Mouse (Mus musculus): ENCODE results near the gene Abcf3.

Abcf3 gene

DNA sequence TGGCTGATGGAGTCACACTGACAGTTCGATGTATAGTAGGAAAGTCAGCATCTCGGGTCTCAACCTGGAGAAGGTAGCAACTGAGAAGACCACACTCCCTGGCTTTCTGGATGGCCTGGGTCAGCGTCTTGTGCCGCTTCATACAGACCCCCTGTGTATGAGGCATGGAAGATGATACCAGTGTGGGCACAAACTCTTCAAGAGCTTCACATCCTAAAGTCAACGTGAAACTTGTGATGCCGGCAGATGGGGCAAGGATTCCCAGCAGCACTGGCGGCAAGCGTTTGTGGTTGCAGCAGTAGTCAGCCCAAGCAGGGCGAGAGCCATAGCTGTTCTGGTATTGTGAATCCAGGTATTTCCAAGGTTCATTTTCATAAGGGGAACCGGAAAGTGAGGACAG is 2.7 kb upstream of the Abcf3 start:
- no peak for DNase-seq

DNA sequence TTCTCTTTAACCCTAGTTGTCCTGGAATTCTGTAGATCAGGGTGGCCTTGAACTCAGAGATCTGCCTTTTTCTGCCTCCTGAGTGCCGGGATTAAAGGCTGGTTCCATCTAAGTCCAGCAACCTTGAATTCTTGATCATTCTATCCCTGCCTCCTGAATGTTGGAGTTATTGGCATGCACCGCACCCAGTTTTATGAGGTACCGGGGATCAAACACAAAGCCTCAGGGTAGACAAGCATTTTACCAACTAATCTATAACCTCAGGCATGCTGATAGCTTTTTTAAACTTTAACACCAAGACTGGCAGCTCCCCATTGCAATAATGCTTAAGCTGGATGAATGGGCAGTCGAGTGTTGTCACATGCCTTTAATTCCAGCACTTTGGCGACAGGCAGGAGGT is 954 bp upstream of the Abcf3 start:
- DNase-seq, result no peak

DNA sequence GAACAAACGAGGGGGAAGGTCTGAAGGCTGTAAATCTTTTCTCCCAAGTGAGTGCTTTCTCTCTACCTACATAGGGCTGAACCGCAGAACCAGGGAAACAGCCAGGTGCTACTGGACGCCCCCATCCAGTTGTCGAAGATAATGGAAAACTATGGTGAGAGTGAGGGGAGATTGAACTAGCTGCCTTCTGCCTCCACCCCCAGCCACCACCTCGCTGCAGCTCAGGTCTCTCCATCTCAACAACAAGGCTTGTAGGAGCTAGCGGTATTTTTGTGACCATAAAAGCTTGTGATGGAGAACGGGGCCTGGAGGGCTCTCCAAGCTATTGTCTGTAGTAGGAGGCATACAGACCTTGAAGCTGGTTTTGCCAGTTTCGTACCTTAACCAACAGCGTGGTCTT is 784 bp downstream of the Abcf3 start:
- DNase-seq, result no peak

DNA sequence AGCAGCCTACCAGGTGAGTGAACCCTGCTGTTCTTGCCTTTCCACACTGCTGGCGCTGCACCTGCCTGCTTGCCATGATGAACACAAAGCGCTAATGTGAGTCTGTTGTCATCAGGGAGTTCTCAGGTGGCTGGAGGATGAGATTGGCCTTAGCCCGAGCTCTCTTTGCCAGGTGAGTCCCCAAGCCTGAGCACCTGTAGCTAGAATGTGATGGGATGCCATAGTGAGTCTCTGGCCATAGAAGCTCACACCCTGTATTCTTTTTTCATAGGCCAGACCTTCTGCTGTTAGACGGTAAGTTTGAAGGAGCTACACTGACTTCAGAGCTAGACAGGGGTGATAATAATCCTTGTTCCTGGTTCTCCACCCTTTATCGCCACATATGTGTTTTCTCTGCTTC is 3.3 kb downstream of the Abcf3 start:
- DNase-seq, result no peak

DNA sequence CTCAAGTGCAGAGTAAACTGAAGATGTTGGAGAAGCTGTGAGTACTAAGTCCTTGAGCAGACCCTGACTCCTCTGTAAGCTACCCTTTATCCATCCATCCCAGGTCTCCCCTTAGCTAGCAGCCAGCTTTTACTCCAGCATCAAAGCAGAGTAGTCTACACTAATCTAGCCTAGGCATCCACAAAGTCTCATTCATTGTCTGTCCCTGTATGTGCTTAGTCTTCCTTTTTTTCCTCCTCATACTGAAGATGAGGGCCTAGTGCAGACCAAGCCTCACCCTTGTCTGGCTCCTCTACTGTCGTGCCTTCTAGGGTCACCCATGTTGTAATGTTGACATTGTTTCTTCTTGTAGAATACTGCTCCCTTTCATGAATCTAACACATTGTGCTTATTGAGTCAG is 4.2 kb downstream of the Abcf3 start:
- DNase-seq, result no peak

DNA sequence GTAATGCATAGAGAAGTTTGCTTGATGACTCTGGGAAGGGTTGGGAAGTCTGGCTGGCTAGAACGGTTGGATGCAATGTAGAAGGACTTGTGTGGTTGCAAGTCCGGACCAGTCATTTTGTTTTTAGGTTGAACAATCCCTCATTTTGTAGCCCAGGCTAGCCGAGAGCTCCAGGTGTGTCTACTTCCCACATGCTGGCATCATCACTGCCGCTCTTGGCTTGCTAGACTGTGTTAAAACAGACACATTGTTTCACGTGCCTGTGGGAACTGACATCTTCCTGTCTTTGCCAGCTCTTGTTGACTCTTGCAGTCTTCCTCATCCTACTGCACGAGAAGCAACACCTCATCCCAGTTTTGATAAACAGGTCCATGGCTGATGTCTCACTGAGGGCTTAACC is 6.6 kb downstream of the Abcf3 start:
- no peak for DNase-seq

DNA sequence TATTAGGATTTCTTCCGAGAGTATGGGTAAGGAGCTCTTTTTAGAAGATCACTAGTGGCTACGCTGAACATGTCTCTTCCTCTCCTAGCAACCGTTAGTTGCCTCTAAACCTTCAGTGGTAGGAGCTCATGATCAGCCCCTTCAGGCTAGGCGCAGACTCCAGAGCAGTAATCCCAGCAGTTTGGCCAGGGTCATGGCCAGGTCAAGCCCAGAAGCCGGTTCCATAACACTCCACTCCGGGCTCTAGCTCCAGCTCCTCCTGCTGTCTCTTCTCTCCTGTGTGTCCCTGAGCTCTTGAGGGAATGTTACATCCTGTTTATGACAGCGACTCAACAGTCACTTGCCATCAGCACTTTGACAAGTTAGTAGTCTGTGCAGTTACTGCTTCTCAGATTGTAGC is 9.0 kb downstream of the Abcf3 start:
- DNase-seq, result no peak

DNA sequence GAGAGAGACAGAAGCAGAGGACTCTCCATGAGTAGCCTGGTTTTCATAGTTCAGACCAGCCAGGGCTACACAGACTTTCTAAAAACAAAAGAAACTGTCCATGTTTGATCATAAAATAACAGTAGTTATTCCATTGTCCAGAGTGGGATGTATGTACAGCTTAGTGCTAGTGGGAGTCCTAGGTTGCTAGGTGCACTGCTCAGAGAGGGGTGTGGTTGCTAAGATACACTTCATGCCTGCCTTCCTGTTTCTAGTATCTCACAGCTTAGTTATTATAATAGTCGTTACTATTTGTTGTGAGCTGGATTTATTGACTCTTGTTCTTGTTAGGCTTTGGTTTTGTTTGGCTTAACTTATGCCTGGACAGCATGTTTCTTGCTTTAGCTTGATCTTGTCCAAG is 16.7 kb downstream of the Abcf3 start:
- no peak for DNase-seq

DNA sequence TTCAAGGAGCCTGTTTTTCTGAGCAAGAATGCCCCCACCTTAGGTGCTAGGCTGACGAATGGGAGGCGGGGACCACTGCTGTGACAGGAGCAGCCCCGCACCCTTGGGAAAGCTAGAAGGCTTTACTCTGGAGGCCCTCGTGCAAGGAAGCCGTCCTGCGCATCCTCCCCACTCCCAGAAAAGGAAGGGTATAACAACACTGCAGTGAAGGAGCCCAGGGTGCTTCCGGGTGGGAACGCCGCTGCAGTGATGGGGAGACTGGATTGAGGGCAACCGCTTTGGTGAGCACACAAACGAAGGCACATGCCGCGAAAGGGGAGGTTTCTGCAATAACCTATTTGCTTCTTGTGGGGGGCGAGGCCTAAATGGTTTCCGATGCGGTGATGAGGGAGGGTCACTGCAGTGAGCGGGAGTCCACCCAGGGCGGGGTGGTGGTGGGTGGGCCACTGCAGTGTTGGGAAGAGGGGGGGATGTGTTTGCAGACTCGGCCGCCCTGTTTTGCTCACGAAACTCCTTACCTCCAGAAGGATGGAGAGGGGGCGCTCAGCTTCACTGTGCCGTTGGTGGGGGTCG is 41.1 kb downstream of the Abcf3 start, which contains the start of gene Vwa5b2:
Gene Vwa5b2 (plus strand): TSS at position 106 of the 573 bp plus-strand sequence.
- DNase-seq, result peak; percentile 38

DNA sequence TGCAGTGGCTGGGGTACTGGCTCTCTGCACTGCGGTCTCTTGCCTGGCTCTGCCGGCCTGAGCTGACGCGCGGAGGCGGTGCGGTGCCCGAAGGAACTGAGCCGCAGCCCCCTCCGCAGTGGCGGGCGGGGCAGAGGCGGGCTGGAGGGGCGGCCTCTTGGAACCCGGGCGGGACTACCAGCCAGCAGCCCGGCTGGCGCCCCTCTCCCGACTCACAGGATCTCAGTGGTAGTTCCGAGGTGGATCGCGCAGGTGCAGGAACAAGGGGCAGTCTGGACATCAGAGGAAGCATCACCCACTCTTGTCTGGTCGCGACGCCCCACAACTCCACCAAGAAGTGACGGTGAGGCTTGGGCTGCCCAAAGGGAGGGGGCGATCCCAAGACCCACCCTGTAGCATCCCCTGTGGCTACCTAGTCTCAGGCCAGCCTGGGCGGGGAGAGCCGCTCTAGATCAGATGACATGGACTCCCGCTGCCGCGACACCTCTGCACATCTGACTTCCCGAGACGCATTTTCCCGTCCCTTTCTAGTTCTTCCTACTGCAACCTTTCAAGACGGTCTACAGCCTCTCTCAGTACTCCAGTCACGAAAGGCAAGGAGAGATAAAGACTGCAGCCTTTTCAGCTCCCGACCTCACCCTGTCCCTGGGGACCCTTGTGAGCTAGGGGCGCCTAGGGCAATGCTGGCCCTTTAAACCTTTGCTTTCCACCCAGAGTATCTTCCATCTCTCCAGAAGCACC is 41.7 kb downstream of the Abcf3 start:
- peak; percentile 50 for DNase-seq

DNA sequence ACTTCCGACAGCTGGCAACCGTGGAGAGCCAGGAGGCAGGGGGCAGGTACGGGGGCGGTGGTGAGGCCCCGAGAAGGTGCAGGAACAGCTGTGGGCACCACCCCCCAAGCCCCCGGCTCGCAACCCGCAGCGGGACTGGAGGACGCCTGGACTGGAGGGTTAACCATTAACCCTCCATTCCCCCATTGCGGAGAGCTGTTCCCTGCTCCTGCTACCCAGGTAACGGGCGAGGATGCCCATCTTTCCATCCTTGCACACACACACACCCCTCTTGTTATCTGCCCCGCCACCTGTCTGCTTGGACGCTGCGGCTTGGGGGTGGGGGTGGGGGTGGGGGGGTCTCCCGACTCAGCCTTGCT is 42.3 kb downstream of the Abcf3 start:
- no peak for DNase-seq

DNA sequence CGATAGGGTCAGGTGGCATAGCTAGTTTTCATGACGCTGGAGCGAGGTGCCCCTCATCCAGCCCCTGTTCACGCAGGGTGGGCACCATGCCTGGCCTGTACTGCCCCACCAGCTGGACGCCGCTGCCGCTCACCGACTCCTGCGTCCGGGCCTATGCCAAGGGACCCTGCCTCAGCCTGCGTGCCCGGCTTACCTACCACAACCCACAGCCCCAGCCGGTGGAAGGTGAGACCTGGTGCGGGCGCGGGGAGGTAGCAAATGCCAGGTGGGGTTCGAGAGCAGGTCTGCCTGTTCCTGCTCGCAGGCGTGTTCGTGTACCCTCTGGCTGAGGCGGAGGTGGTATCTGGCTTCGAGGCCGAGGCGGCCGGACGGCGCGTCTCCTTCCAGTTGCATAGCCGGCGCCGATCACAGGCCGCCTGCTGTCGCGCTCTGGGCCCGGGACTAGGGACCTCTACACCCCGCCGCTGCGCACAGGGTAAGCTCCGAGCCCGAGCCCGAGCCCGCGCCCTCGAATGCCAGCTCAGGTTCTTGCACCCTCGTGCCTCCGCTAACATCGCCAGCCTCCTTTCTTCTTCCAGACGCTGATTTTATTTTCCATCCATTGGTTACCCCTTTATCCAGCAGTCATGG is 42.8 kb downstream of the Abcf3 start:
- DNase-seq, result no peak

DNA sequence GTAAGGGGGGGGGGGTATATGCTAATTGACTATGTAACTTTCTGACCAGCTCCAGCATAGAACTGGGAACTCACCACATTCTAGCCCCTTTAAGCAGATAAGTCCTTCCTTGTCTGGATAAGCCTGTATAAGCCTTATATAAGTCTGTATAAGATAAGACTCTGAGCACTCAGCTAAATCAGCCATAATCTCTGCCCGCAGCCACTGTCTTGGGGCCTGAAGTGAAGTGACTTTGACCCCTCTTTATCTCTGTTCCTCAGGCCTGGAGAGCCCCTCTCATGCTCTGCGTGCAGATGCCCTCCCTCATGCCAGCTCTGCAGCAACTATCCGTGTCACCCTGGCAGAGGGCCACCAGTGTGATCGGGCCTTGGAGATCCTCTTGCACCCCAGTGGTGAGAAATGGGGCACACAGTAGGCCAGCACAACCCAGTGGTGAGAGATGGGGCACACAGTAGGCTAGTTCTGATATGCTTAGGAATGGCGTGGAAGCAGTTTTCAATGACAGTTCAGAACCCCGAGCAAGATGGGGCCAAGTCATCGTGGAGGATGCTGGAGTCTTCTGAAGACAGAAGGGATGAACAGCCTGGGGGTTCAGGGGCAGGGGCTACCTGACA is 46.8 kb downstream of the Abcf3 start:
- no peak for DNase-seq

DNA sequence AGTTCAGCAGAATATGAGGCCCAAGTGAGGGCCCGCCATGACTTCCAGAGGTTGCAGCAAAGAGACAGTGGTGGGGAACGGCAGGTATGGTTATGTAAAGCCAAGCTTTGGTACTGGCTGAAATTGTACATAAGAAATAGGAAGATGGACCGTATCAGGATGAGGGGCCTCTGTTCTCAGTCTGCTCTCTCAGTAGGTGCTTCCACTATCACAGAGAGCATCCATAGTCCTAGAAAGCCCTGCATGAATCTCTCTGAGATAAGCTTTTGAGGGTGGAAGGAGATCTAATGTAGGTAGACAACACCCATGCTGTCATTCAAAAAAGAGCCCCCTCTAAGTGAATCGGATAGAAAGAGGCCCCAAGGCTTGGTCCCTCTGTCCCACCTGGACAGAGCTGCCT is 47.4 kb downstream of the Abcf3 start:
- no peak for DNase-seq

DNA sequence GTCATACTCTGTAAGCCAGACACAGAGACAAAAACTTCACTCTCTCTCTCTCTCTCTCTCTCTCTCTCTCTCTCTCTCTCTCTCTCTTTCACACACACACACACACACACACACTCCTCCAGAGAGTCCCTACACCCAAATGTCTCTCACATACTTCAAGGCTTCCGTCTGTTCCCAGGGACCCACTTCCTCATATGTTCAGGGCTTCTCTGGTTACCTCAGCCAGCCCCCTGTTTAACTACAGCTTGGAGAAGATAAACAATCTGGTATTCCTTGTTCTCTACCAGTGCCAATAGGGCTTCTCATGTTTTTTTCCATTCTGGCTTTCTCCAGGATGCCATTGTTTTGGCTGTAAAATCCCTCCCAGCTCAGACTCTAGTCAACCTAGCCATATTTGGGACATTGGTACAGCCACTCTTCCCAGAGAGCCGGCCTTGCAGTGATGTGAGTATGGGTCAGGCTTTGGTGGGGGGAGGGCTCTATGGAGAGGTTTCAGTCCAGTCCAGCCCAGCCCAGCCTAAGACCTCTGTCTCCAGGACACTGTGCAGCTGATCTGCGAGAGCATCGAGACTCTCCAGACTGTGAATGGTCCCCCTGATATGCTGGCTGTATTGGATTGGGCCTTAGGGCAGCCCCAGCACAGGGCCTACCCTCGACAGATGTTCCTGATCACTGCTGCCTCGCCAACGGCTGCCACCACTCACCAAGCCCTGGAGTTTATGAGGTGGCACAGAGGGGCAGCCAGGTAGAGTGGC is 48.5 kb downstream of the Abcf3 start:
- no peak for DNase-seq

DNA sequence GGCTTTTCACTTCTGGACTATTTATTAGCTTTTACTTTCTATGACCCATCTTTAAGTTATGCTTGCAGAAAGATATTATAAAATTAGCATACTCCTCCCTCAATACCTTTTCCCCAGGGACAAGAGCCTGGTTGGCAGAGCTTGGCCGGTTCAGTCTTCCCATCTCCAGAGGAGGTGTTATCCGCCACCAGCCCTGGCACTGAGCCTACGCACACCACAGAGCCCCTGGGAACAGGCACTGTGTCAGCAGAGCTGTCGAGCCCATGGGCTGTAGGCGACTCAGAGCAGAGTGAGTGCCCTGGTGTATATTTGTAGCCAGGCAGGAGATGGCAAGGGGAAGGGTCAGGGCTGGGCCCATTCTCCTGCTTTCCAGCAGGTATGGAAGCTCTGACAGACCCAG is 52.1 kb downstream of the Abcf3 start:
- DNase-seq, result no peak

DNA sequence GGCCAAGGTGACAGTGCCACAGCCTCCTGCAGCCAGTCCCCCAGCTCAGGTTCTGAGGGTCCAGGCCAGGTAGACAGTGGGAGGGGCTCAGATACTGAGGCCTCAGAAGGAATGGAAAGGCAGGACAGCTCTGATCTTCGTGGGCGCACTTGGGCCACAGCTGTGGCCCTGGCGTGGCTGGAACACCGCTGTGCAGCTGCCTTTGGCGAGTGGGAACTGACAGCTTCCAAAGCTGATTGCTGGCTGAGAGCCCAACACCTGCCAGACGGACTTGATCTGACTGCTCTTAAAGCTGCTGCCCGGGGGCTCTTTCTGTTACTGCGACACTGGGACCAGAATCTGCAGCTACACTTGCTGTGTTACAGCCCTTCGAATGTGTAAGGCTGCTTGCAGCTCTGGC is 56.3 kb downstream of the Abcf3 start:
- DNase-seq, result no peak

DNA sequence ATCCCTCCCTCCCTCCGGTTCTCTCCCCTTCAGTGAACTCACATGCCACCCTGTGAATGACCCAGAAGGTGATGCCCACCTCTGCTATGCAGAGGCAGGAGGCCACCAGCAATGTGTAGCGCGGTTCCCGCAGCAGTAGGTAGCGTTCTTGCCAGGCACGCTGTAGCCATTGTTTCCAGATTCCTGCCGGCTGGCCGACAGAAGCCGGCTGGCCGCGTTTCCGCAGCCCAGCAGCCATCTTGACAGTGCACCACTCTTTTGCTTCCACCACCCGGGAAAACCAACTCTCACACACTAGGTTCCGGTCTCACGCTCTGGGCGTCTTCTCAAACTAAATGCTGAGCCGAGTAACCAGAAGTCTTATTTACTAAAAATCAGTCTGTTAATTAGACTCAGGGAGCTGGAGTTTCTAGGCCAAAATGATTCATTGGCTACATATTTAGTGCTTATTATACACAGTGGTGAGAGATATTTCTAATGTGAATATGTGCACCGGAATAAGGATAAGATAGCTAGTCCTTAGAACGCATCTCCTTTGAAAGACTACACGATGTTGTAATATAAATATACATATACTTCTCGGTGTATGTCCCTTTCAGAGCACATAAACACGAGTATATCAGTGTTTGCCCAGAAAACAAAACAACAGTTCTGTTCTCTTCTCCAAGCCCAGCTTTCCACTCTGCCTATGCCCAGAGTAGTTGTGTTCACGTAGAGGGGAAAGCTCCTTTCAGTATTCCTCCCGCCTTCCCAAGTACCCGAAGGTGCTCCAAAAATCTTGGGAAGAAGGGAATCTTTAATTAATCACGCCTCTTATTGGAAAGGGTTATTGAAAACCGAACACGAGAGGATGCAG is 62.4 kb downstream of the Abcf3 start:
- DNase-seq, result peak; percentile 78

Measured in cerebellum, adult 9-10 months (tissue).